Mouse (Mus musculus): ENCODE data around the gene Alkbh6. TPM values are rescaled to one million over a fixed set of nuclear protein-coding genes. Genes with fewer than 3 reads are reported as not detected.

Alkbh6 gene
- polyA plus RNA-seq (2012; fragmentation: generic; extraction: Trizol), result 28.7 TPM
- long read RNA-seq, experiment 1, transcript Alkbh6-201 (7 exons, 982 nt), result major isoform, 13 of 26 reads
- long read RNA-seq, experiment 1, transcript Alkbh6-202 (6 exons, 1,112 nt), result minor isoform, 7 of 26 reads
- long read RNA-seq, experiment 1, partial matches to known transcripts, result 2 of 26 reads
- long read RNA-seq, experiment 1, other reads (novel, unspliced or antisense), result 4 of 26 reads
- long read RNA-seq, experiment 2, partial matches to known transcripts, result 0 of 7 reads
- long read RNA-seq, experiment 2, other reads (novel, unspliced or antisense), result 4 of 7 reads

DNA sequence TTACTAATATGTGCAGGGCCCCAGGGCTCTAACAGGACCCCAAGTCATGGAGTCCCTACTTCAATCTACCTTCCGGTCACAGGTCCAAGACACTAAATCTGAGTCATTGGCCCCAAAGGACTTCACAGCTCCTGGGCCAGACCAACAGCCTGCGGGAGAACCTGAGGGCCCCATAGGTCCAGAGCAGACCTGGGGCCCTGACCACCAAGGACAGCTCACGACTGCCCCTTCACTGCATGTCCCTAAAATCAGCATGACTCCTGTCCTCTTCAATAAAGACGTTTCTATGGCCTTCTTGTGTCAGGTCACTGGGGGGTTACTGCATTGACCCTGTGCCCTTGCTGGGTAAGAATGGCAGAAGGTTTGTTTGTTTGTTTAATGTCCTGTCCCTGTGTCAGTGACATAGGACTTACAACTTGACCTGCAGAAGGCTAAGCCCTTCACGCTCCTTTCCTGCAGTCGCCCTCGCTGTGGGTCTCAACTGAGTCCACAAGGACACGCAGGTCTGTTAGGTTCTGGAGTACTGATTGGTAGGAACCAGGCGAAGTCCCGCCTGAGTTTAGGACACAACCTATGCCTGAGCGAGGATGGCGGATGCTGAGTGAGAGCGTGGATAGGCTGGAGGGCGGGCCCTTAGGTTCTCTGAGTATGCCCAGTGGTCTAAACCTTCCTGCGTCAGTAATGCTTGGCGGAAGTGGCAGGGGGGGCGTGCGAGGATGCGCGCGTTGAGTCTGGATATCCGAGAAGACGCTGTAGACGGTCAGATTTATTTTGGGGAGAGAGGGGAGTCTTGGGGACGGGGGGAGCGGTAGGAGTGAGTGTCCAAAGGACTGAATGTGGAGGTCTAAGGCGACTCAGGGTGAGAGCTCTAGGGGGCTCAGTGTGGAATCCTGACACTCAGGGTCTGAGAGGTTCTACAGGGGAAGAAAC, at the start of gene Alkbh6:
Gene Alkbh6, plus strand, starts transcription at position 642 of the 930 bp plus-strand sequence.
- TF ChIP-seq MAX (IDR thresholded peaks at IDR 0.05), result no peak
- no peak for TF ChIP-seq MYOD1 (IDR thresholded peaks at IDR 0.05; ENCODE audit: control insufficient read depth, insufficient read length, low read depth)
- TF ChIP-seq CTCF (IDR thresholded peaks at IDR 0.05; ENCODE audit: control insufficient read depth, insufficient read depth, insufficient read length), result no peak
- no peak for TF ChIP-seq MYOG (IDR thresholded peaks at IDR 0.05; ENCODE audit: control insufficient read depth, extremely low read depth, insufficient read length)
- TF ChIP-seq CEBPB (IDR thresholded peaks at IDR 0.05; ENCODE audit: low read depth), result no peak
- TF ChIP-seq USF1 (IDR thresholded peaks at IDR 0.05; ENCODE audit: low read depth), result no peak
- TF ChIP-seq FOSL1 (IDR thresholded peaks at IDR 0.05; ENCODE audit: insufficient read depth, low read length, poor library complexity, severe bottlenecking), result no peak
- Histone ChIP-seq H3K79me3 (ENCODE audit: low read depth) (no peaks in the 10 kb centered on the region), H3K4me3 (ENCODE audit: insufficient read depth, poor library complexity, severe bottlenecking) (peak within 1 kb of the TSS; percentile 60), H3K79me2 (ENCODE audit: control insufficient read depth, insufficient read depth) (peaks cover 5% of the 10 kb centered on the region), H3K27me3 (ENCODE audit: control insufficient read depth, insufficient read depth, insufficient read length) (no peaks in the 10 kb centered on the region), H3ac (ENCODE audit: control insufficient read depth, insufficient read length, low read depth) (peak within 1 kb of the TSS; percentile 66), H3K36me3 (ENCODE audit: control insufficient read depth, insufficient read depth) (no peaks in the 10 kb centered on the region)

DNA sequence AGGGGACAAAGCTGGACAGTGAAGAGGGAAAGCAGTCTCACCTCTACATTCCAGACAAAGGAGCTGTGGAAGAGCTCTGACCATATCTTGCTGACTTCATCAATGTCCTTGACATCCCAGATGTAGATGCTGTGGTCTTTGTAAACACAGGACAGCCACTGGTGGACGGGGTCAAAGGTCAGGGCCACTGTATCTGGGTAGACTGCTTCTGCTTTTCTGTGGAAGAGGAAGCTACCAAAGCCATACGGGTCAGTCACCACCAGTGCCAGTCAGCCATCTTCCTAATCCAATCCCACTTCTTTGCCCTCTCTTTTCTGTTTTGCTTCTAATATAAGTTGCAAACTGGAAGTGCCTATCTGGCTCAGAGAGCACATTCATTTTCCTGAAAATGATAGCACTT, 43.5 kb upstream of the Alkbh6 start:
- H3K27me3 ChIP-seq (ENCODE audit: control insufficient read depth, insufficient read depth, insufficient read length), result no peaks in the 10 kb centered on the region
- TF ChIP-seq MYOD1 (IDR thresholded peaks at IDR 0.05; ENCODE audit: control insufficient read depth, insufficient read length, low read depth) (no peak), MAX (IDR thresholded peaks at IDR 0.05) (no peak), USF1 (IDR thresholded peaks at IDR 0.05; ENCODE audit: low read depth) (no peak), FOSL1 (IDR thresholded peaks at IDR 0.05; ENCODE audit: insufficient read depth, low read length, poor library complexity, severe bottlenecking) (no peak), MYOG (IDR thresholded peaks at IDR 0.05; ENCODE audit: control insufficient read depth, extremely low read depth, insufficient read length) (no peak), CEBPB (IDR thresholded peaks at IDR 0.05; ENCODE audit: low read depth) (no peak), CTCF (IDR thresholded peaks at IDR 0.05; ENCODE audit: control insufficient read depth, insufficient read depth, insufficient read length) (no peak)
- H3K4me3 ChIP-seq (ENCODE audit: insufficient read depth, poor library complexity, severe bottlenecking), result no peak overlapping the region
- no peaks in the 10 kb centered on the region for H3K79me3 ChIP-seq (ENCODE audit: low read depth)
- H3K36me3 ChIP-seq (ENCODE audit: control insufficient read depth, insufficient read depth), result peaks cover 14% of the 10 kb centered on the region
- no peaks in the 10 kb centered on the region for H3K79me2 ChIP-seq (ENCODE audit: control insufficient read depth, insufficient read depth)
- no peak overlapping the region for H3ac ChIP-seq (ENCODE audit: control insufficient read depth, insufficient read length, low read depth)

DNA sequence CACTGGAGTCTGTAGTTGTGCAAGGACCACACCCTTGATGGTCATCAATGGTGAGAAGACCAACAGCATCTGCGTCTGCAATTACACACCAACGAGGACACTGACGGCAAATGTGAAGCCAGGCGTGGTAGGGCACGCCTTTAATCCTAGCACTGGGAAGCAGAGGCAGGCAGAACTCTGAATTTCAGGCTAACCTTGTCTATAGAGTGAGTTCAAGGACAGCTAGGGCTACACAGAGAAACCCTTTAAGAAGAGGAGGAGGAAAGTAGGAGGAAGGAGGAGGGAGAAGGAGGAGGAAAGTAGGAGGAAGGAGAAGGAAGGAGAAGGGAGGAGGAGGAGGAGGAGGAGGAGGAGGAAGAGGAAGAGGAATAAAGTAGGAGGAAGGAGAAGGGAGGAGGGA, 43.0 kb upstream of the Alkbh6 start:
- no peaks in the 10 kb centered on the region for H3K79me2 ChIP-seq (ENCODE audit: control insufficient read depth, insufficient read depth)
- H3K4me3 ChIP-seq (ENCODE audit: insufficient read depth, poor library complexity, severe bottlenecking), result no peak overlapping the region
- H3K79me3 ChIP-seq (ENCODE audit: low read depth), result no peaks in the 10 kb centered on the region
- peaks cover 14% of the 10 kb centered on the region for H3K36me3 ChIP-seq (ENCODE audit: control insufficient read depth, insufficient read depth)
- no peak for TF ChIP-seq MYOD1 (IDR thresholded peaks at IDR 0.05; ENCODE audit: control insufficient read depth, insufficient read length, low read depth)
- no peak for TF ChIP-seq CTCF (IDR thresholded peaks at IDR 0.05; ENCODE audit: control insufficient read depth, insufficient read depth, insufficient read length)
- no peaks in the 10 kb centered on the region for H3K27me3 ChIP-seq (ENCODE audit: control insufficient read depth, insufficient read depth, insufficient read length)
- no peak overlapping the region for H3ac ChIP-seq (ENCODE audit: control insufficient read depth, insufficient read length, low read depth)

DNA sequence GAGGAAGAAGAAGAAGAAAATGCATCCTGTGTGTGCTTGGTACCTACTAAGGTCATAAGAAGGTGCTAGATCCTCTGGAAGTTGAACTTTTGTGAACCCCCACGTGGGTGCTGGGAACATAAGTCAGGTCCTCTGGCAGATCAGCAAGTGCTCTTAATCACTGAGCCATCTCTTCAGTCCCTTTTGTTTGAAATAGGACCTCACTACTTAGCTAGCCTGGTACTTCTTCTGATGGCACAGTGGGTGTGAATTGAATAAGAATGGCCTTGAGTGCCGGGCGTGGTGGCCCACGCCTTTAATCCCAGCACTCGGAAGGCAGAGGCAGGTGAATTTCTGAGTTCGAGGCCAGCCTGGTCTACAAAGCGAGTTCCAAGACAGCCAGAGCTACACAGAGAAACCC, 42.6 kb upstream of the Alkbh6 start:
- no peak overlapping the region for H3ac ChIP-seq (ENCODE audit: control insufficient read depth, insufficient read length, low read depth)
- TF ChIP-seq MYOG (IDR thresholded peaks at IDR 0.05; ENCODE audit: control insufficient read depth, extremely low read depth, insufficient read length) (no peak), MYOD1 (IDR thresholded peaks at IDR 0.05; ENCODE audit: control insufficient read depth, insufficient read length, low read depth) (no peak), CTCF (IDR thresholded peaks at IDR 0.05; ENCODE audit: control insufficient read depth, insufficient read depth, insufficient read length) (no peak), MAX (IDR thresholded peaks at IDR 0.05) (no peak), FOSL1 (IDR thresholded peaks at IDR 0.05; ENCODE audit: insufficient read depth, low read length, poor library complexity, severe bottlenecking) (no peak), CEBPB (IDR thresholded peaks at IDR 0.05; ENCODE audit: low read depth) (no peak), USF1 (IDR thresholded peaks at IDR 0.05; ENCODE audit: low read depth) (no peak)
- no peaks in the 10 kb centered on the region for H3K79me2 ChIP-seq (ENCODE audit: control insufficient read depth, insufficient read depth)
- peaks cover 14% of the 10 kb centered on the region for H3K36me3 ChIP-seq (ENCODE audit: control insufficient read depth, insufficient read depth)
- H3K79me3 ChIP-seq (ENCODE audit: low read depth), result no peaks in the 10 kb centered on the region
- no peaks in the 10 kb centered on the region for H3K27me3 ChIP-seq (ENCODE audit: control insufficient read depth, insufficient read depth, insufficient read length)
- no peak overlapping the region for H3K4me3 ChIP-seq (ENCODE audit: insufficient read depth, poor library complexity, severe bottlenecking)

DNA sequence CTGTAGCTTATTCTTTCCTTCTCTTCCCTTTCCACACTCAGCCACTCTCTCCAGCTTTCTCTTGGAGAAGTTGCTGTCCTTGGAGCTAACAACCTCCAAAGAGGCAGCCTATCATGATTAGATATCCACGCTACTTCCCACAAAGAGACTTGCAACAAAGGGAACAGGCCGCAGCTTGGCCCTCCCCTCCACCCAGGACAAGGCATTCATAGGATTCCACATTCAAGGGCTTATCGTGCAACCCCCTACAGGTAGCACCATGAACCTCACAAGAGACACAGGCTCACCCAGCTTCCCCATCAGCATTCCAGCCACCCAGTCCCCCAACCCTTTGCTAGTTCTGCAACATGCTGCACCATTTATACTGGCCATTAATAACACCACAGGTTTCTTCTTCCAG, 41.7 kb upstream of the Alkbh6 start:
- no peaks in the 10 kb centered on the region for H3K79me3 ChIP-seq (ENCODE audit: low read depth)
- H3ac ChIP-seq (ENCODE audit: control insufficient read depth, insufficient read length, low read depth), result no peak overlapping the region
- no peak overlapping the region for H3K4me3 ChIP-seq (ENCODE audit: insufficient read depth, poor library complexity, severe bottlenecking)
- no peaks in the 10 kb centered on the region for H3K27me3 ChIP-seq (ENCODE audit: control insufficient read depth, insufficient read depth, insufficient read length)
- TF ChIP-seq FOSL1 (IDR thresholded peaks at IDR 0.05; ENCODE audit: insufficient read depth, low read length, poor library complexity, severe bottlenecking), result no peak
- TF ChIP-seq CTCF (IDR thresholded peaks at IDR 0.05; ENCODE audit: control insufficient read depth, insufficient read depth, insufficient read length), result no peak
- TF ChIP-seq USF1 (IDR thresholded peaks at IDR 0.05; ENCODE audit: low read depth), result no peak
- no peak for TF ChIP-seq MYOG (IDR thresholded peaks at IDR 0.05; ENCODE audit: control insufficient read depth, extremely low read depth, insufficient read length)
- TF ChIP-seq CEBPB (IDR thresholded peaks at IDR 0.05; ENCODE audit: low read depth), result no peak
- TF ChIP-seq MYOD1 (IDR thresholded peaks at IDR 0.05; ENCODE audit: control insufficient read depth, insufficient read length, low read depth), result no peak
- TF ChIP-seq MAX (IDR thresholded peaks at IDR 0.05), result no peak
- H3K79me2 ChIP-seq (ENCODE audit: control insufficient read depth, insufficient read depth), result no peaks in the 10 kb centered on the region
- peaks cover 14% of the 10 kb centered on the region for H3K36me3 ChIP-seq (ENCODE audit: control insufficient read depth, insufficient read depth)
